Mouse (Mus musculus) right cerebral cortex, postnatal 10 days (tissue): ENCODE data around the gene Krtap10-10.
"Not testable (repeated sequence)": the region's sequence is repeated elsewhere in the genome, so short reads cannot be mapped to it uniquely, and the experiment has no call there.

ENCODE experiments used
- DNase-seq, 2 experiments: peaks; one replicate each; pipeline ENCODE4 v3.0.0; 2021; ENCODE audit warnings: low spot score in 2 of 2

Gene Krtap10-10

GRCm38 (mm10) chr10:77835647-77836046 is at the start of gene Krtap10-10:
Gene Krtap10-10 (plus strand): TSS chr10:77835947.
- DNase-seq: no peak

DNA sequence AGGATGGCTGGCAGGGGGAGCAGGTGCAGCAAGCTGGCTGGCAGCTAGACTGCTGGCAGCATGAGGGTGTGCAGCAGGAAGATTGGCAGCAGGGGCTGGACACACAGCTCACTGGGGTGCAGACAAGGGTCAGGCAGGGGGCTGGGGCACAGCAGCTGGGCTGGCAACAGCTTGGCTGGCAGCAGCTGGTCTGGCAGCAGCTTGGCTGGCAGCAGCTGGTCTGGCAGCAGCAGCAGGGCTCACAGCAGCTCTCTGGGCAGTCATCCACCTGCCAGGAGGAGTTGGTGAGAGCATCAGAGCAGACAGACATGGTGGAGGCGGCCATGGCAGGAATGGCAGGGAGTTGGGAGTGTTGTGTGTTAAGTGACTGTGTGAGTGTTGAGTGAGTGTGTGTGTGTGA is 47.9 kb upstream of the Krtap10-10 start, which contains the start of gene Gm7137:
Gene Gm7137, minus strand, starts transcription at position 325 of the 400 bp plus-strand sequence.
- DNase-seq: not testable (repeated sequence)

GRCm38 (mm10) chr10:77788621-77789020 is 47.1 kb upstream of the Krtap10-10 start:
- DNase-seq: no peak

DNA sequence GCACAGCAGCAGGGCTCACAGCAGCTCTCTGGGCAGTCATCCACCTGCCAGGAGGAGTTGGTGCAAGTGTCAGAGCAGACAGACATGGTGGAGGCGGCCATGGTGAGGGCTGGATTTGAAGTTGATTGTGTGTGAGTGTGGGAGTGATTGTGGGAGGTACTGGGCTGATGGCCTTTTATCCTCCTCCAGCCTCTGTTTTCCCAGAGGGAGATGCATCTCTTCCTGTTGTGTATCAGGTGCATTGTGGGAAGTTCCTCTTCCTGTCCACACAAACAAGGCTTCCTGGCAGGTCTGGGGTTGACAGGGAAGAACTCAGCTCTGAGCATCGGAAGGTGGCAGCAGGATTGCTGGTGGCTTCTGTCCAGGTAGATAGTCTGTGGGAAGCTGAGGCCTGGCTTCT is 40.8 kb upstream of the Krtap10-10 start, which contains the start of gene Gm9639:
Gene Gm9639, minus strand, starts transcription at position 101 of the 400 bp plus-strand sequence.
- DNase-seq: no peak

DNA sequence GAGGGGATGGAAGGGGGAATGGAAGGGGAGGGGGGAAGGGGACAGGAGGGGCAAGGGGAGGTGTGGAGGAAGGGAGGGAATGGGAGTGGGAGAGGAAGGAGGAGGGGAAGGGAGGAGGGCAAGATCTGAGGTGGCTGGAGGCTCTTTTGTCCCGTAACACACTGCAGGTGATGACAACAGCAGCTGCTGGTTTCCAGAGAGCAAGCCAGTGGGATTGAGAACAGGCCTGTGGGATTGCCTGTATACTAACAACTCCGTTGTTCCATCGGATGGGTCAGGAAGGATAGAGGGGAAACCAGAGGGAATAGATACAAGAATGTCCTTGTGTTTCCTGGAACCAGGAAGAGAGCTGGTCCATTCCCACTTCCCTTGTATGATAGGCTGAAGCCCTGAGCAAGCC is 38.1 kb upstream of the Krtap10-10 start:
- DNase-seq: no peak

DNA sequence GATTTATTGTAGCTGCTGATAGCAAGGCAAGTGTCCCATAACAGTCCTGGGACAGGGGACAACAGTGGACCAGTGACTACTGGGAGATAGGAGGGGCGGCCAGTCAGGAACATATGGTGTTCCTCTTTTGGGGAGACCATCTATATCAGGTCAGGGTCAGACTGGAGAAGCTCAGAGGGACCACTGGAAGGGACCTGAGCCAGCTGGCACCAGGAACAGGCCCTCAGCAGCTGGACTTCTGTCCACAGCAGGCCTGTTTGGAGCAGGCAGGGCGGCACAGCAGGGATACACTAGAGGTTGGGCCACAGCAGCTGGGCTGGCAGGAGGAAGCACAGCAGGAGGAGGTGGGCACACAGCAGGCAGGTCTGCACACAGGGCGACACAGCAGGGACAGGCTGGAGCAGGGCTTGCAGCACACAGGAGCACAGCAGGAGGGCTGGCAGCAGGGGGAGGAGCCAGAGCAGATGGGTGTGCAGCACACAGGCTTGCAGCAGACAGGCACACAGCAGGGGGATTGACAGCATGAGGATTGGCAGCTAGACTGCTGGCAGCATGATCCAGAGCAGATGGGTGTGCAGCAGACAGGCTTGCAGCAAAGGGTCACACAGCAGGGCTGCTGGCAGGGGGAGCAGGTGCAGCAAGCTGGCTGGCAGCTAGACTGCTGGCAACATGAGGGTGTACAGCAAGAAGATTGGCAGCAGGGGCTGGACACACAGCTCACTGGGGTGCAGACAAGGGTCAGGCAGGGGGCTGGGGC is 37.4 kb upstream of the Krtap10-10 start:
- not testable (repeated sequence) for DNase-seq

GRCm38 (mm10) chr10:77798921-77799508 is 36.7 kb upstream of the Krtap10-10 start, which contains the start of gene Gm19668:
Gene Gm19668 (minus strand): TSS chr10:77799133.
- no peak for DNase-seq

- no peak for DNase-seq
Measured at GRCm38 (mm10) chr10:77804095-77804494, 31.7 kb upstream of the Krtap10-10 start.

DNA sequence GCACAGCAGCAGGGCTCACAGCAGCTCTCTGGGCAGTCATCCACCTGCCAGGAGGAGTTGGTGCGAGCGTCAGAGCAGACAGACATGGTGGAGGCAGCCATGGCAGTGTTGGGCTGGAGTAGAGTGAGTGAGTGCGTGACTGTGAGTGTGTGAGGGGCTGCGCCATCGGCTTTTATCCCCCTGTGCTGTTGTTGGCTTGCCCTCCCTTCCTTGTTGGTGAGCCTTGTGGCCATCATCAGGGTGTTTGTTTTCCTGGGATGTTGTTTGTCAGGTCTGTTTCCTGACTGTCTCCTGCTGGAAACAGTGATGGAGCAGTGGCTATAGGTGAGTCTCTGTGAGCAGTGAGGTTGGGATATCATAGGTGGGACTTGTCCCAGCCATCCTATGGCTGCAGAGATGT is 24.0 kb upstream of the Krtap10-10 start, which contains the start of gene Gm9507:
Gene Gm9507, minus strand, starts transcription at position 101 of the 400 bp plus-strand sequence.
- DNase-seq: no peak

DNA sequence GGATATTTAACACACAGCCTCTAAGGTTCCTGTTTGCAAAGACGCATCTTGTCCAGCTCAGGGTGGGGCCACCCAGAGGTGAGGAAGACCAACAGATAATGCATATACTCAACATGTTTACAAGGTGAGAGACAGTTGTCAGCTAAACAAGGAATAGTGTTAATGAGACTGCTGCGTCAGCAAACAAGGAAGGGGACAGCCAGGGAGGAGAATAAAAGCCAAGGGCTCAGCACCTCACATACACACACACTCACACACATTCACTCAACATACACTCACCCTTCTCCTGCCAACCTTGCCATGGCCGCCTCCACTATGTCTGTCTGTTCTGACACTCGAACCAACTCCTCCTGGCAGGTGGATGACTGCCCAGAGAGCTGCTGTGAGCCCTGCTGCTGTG is 21.4 kb upstream of the Krtap10-10 start, which contains the start of gene Gm2696:
Gene Gm2696, plus strand, starts transcription at position 301 of the 400 bp plus-strand sequence.
- no peak for DNase-seq

DNA sequence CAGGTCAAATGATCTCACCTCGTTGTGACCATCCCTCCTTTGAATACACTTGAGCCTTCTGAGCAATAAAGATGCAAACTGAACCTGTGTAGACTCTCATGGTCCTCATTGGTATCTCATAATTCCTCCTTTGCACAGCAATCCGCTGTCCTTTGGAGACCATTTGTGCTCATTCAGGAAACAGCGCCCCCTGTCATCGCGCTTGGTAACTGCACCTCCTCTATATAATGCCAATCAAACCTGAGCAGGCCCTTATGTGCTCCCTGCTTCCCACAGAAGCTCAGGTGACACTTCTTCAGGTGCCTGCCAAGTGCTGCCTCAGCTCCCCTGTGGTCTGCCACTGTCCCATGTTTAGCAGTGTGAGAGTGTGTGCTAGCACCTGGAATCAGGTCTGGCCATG is 20.2 kb upstream of the Krtap10-10 start:
- DNase-seq: peak in 1 of 2 experiments; percentile 38

DNA sequence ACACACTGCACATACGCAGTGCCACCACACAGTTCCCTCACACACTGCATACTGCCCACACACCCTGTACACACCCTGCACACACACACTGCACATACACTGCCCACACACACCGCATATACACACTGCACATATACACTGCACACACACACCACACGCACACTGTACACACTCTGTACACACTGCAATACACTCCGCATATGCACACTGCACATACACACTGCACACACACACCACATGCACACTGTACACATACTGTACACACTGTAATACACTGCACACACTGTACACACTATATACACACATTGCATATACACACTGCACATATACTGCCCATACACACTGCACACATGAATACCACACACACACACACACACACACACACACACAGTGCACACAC is 17.2 kb upstream of the Krtap10-10 start:
- DNase-seq: no peak

- no peak for DNase-seq
Measured at GRCm38 (mm10) chr10:77819203-77819602, 16.5 kb upstream of the Krtap10-10 start.

GRCm38 (mm10) chr10:77826951-77827350 is 8.8 kb upstream of the Krtap10-10 start, which contains the start of gene Krtap10-4:
Gene Krtap10-4 (minus strand): TSS chr10:77827095.
- DNase-seq: no peak

GRCm38 (mm10) chr10:77839006-77839405 is 3.3 kb downstream of the Krtap10-10 start:
- DNase-seq: no peak

- no peak for DNase-seq
Measured at GRCm38 (mm10) chr10:77846503-77846902, 10.8 kb downstream of the Krtap10-10 start, which contains the start of gene Gm36176. Gene Gm36176 (plus strand): TSS chr10:77846803.

DNA sequence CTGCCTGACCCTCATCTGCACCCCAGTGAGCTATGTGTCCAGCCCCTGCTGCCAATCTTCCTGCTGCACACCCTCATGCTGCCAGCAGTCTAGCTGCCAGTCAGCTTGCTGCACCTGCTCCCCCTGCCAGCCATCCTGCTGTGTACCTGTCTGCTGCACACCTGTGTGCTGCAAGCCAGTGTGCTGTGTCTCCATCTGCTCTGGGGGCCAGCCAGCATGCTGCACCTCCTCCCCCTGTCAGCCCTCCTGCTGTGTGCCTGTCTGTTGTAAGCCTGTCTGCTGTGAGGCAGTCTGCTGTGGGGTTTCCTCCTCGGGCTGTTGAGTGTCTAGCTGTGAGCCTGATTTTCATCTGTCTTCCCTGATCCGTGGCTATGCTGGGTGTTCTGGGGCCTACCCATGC is 11.2 kb downstream of the Krtap10-10 start:
- no peak for DNase-seq

GRCm38 (mm10) chr10:77847538-77847937 is 11.8 kb downstream of the Krtap10-10 start:
- DNase-seq: no peak

GRCm38 (mm10) chr10:77852559-77852958 is 16.8 kb downstream of the Krtap10-10 start, which contains the start of gene Gm10318:
Gene Gm10318 (plus strand): TSS chr10:77852859.
- DNase-seq: no peak

DNA sequence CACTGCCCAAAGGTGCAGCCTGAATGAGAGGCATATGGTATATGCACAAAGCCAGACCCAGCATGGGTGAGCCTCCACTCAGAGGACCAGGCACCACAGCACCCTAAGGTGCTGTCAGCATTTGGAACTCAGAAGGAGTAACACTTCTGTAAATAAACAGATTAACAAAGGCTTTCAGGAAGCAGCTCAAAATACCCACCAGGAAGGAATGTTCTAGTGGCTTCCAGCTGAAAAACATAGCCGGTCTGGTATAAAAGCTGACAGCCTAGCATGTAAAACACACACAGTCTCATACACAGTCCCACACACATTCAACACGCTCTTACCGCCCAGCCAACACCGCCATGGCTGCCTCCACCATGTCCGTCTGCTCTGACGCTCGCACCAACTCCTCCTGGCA is 25.9 kb downstream of the Krtap10-10 start, which contains the start of gene Gm3285:
Gene Gm3285, plus strand, starts transcription at position 301 of the 400 bp plus-strand sequence.
- no peak for DNase-seq

DNA sequence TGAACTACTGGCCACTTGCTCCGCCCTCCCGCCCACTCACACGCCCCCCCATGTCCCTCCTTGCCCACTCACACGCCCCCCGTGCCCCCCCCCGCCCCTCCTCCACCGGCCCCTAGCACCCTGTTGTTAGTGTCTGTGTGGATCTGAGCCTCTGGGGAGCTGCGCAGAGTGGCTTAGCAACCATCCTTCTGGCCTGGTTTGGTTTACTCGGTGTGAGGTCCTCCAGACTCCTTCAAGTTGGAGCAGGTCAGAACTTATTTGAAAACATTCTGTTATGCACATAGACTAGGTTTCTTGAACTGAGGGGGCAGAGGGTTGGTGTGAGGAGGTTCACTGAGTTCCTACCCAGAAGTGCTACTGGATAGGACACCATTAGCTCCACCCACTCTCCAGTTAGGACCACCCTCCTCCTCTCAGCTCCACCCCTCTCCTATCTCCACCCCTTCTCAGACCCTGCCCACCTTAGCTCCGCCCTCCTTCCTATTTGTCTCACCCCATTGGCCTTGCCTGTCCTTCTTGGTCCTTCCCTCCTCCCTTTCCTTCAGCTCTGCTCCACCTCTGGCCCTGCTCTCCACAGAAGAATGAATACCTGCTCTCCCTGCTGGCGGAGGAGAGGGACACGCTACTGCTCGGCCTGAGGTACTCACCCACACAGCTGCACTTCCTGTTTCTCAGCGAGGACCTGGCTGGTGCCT is 28.5 kb downstream of the Krtap10-10 start:
- no peak for DNase-seq

DNA sequence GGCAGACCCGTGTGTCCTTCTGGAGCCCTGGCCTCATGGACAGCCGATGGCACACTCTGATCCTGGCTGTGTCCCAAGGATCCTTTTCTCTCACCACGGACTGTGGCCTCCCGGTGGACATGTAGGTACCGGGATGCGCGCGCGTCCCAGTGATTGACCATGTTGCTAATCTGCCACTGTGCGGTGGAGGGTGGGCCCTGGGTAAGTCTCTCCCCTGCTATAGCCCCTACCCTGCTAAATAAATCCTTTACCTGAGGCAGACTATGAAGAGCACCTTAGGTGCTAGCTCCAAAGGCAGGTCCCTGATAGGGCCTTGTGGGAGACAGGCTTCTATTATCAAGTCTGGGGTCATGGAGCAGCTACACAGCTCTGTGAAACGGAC is 29.0 kb downstream of the Krtap10-10 start:
- DNase-seq: no peak
